In the genomic region with DNA sequence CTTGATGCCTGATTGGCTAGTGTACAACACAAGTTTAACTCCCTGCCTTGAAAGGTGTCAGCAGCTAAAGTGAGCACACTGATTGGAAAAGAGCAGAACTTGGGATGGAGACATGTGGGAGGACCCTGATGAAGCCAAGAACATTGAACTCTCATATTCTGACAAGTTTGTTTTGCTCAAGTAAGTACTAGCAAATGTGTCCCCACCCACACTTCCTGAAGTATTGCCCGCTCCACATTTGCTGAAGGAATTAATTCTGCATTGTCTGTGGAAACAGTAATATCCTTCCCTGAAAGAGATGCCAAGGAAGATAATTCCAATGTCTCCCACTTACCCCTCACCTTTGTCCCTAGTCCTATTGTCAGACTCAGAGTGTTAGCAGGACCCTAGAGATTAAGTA, we compare ENCODE assay signal across 14 mouse cellular contexts.
"Had no signal": no experiment of that assay in that cellular context is flagged by ENCODE, and none has a peak within 500 bp of the region (broad histone marks: within the 10 kb centered on the region; RNA-seq: fewer than 3 reads in every experiment).

No protein-coding gene starts in this region.

- H3K27ac ChIP-seq: layer of hippocampus, adult 2 months; left cerebral cortex, adult 2 months; limb, embryonic 10.5 days; liver, embryonic 15.5 days; macrophage; midbrain, embryonic 12.5 days had no signal

- H3K4me3 ChIP-seq: layer of hippocampus, adult 2 months; left cerebral cortex, adult 2 months; limb, embryonic 10.5 days; liver, embryonic 15.5 days; megakaryocyte, embryonic 14.5 days; midbrain, embryonic 12.5 days had no signal

- DNase-seq: kidney, postnatal 10 days; kidney, postnatal 4 days; lung, embryonic 14.5 days; lung, postnatal 14 days; right cerebral cortex, postnatal 14 days; thymus, postnatal 4 days had no signal

- H3K4me1 ChIP-seq: liver, embryonic 15.5 days; megakaryocyte, embryonic 14.5 days had no signal

- H3K9me3 ChIP-seq: limb, embryonic 10.5 days; liver, embryonic 15.5 days; midbrain, embryonic 12.5 days had no signal

- H3K4me2 ChIP-seq: liver, embryonic 11.5 days; liver, embryonic 15.5 days; lung, embryonic 14.5 days; midbrain, embryonic 12.5 days had no signal

- H3K9ac ChIP-seq: liver, embryonic 15.5 days; lung, embryonic 14.5 days; midbrain, embryonic 12.5 days had no signal

- H3K27me3 ChIP-seq: liver, embryonic 15.5 days; megakaryocyte, embryonic 14.5 days; midbrain, embryonic 12.5 days had no signal

- H3K36me3 ChIP-seq: limb, embryonic 10.5 days; liver, embryonic 15.5 days; midbrain, embryonic 12.5 days had no signal
